Mouse (Mus musculus): Measurements from ENCODE around the gene Cfap69. TPM values are rescaled to one million over a fixed set of nuclear protein-coding genes. Genes with fewer than 3 reads are reported as not detected.
A peak's percentile ranks its signal among the peaks of the same experiment; 100 is the strongest.
"Not testable (repeated sequence)": the region's sequence is repeated elsewhere in the genome, so short reads cannot be mapped to it uniquely, and the experiment has no call there.

Gene Cfap69
- polyA plus RNA-seq, 1 experiment from 2014 or later, result 1.8 TPM

DNA sequence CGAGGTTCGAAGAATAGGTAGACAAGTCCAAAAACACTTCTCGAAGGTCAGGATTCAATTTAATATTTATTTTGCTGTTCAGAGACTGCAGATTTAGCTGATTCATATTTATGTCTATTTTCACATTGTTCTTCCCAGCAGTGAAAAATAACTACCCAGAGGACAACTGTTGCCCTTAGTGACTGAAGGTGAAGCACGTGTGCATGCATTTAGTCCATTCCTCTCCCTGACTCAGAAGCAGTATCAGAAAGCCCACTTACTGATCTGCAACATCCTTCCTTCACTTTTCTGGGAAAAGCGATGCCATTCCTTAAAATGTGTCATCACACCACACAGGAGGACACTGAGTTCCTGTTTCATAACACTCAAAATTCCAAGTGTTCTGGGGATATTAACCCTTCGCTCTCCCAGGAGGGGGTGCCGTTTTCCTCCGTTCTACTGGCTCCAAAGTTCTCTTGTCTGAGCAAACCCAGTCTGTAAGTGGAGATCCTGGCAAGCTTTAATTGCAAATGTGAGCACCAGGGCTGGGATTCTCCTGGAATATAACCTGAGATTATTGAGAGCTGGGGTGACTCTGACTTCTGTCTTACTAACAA is 25.0 kb upstream of the Cfap69 start:
- H3K4me1 ChIP-seq (replicated peaks), result peaks cover 9% of the 10 kb centered on the region
- no peak overlapping the region for H3K27ac ChIP-seq (ENCODE audit: poor library complexity, severe bottlenecking)
- H3K27me3 ChIP-seq (replicated peaks), result no peaks in the 10 kb centered on the region
- no peaks in the 10 kb centered on the region for H3K9me3 ChIP-seq (replicated peaks)
- no peak overlapping the region for H3K9ac ChIP-seq
- H3K4me2 ChIP-seq, result no peak overlapping the region
- 71% methylated on average over 8 of the region's 8 CpGs for WGBS
- no peak for ATAC-seq (ENCODE audit: insufficient number of reproducible peaks, low FRiP score)
- H3K4me3 ChIP-seq, result no peak overlapping the region
- H3K36me3 ChIP-seq, result no peaks in the 10 kb centered on the region

DNA sequence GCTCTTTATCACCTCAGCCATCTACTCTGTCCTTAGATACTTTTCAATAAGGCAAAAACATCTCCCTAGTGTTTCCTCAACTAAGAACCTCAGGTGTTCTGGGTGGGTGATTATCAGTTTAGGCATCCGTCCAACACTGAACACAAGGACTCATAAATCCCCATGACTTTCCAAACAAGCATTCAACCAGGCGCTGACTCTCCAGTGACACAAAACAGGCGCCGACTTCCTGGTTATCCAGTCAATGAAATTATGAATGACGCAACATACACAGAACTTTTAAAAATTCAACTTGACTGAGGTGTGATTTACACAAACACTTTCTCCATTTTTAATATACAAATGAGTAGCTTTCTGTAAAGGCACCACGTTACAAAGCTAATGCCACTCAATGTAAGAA is 24.2 kb upstream of the Cfap69 start:
- Histone ChIP-seq H3K27ac (ENCODE audit: poor library complexity, severe bottlenecking) (no peak overlapping the region), H3K4me2 (no peak overlapping the region), H3K9me3 (replicated peaks) (no peaks in the 10 kb centered on the region), H3K4me1 (replicated peaks) (peaks cover 9% of the 10 kb centered on the region), H3K9ac (no peak overlapping the region), H3K4me3 (no peak overlapping the region), H3K27me3 (replicated peaks) (no peaks in the 10 kb centered on the region), H3K36me3 (no peaks in the 10 kb centered on the region)
- 69% methylated on average over 6 of the region's 6 CpGs for WGBS
- ATAC-seq (ENCODE audit: insufficient number of reproducible peaks, low FRiP score), result no peak

- 5% methylated on average over 1 of the region's 1 CpGs for WGBS
- H3K4me2 ChIP-seq, result no peak overlapping the region
- peaks cover 9% of the 10 kb centered on the region for H3K4me1 ChIP-seq (replicated peaks)
- no peak; the same call in 1 of the 2 replicates for ATAC-seq (ENCODE audit: insufficient number of reproducible peaks, low FRiP score)
- no peaks in the 10 kb centered on the region for H3K36me3 ChIP-seq
- H3K27me3 ChIP-seq (replicated peaks), result no peaks in the 10 kb centered on the region
- no peak overlapping the region for H3K9ac ChIP-seq
- H3K27ac ChIP-seq (ENCODE audit: poor library complexity, severe bottlenecking), result no peak overlapping the region
- H3K9me3 ChIP-seq (replicated peaks), result no peaks in the 10 kb centered on the region
- no peak overlapping the region for H3K4me3 ChIP-seq
Observed at GRCm38 (mm10) chr5:5686973-5687372, 22.9 kb upstream of the Cfap69 start.

DNA sequence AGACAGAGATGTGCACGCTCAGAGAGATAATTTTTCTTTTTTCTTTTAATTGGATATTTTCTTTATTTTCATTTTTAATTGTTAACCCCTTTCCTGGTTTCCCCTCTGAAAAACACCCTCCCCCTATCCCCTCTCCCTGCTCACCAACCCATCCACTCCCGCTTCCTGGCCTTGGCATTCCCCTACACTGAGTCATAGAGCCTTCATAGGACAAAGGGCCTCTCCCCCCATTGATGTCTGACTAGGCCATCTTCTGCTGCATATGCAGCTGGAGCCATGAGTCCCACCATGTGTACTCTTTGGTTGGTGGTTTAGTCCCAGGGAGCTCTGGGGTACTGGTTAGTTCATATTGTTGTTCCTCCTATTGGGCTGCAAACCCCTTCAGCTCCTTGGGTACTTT is 20.9 kb upstream of the Cfap69 start:
- H3K9me3 ChIP-seq (replicated peaks); H3K36me3 ChIP-seq; ATAC-seq (ENCODE audit: insufficient number of reproducible peaks, low FRiP score); H3K4me2 ChIP-seq; H3K9ac ChIP-seq; H3K4me3 ChIP-seq; H3K27ac ChIP-seq (ENCODE audit: poor library complexity, severe bottlenecking); H3K4me1 ChIP-seq (replicated peaks); H3K27me3 ChIP-seq (replicated peaks): not testable (repeated sequence)
- WGBS, result 54% methylated on average over 2 of the region's 2 CpGs

GRCm38 (mm10) chr5:5683292-5683691 is 19.3 kb upstream of the Cfap69 start:
- Histone ChIP-seq H3K27me3 (replicated peaks) (no peaks in the 10 kb centered on the region), H3K36me3 (no peaks in the 10 kb centered on the region), H3K4me3 (no peak overlapping the region), H3K4me1 (replicated peaks) (peaks cover 6% of the 10 kb centered on the region), H3K4me2 (no peak overlapping the region), H3K27ac (ENCODE audit: poor library complexity, severe bottlenecking) (no peak overlapping the region), H3K9ac (no peak overlapping the region), H3K9me3 (replicated peaks) (no peaks in the 10 kb centered on the region)
- 76% methylated on average over 4 of the region's 4 CpGs for WGBS
- no peak for ATAC-seq (ENCODE audit: insufficient number of reproducible peaks, low FRiP score)

- Histone ChIP-seq H3K9me3 (replicated peaks) (no peaks in the 10 kb centered on the region), H3K4me2 (no peak overlapping the region), H3K36me3 (0 out of 2 replicates have a peak, but pooled peaks cover 5% of the 10 kb centered on the region), H3K4me1 (replicated peaks) (no peaks in the 10 kb centered on the region), H3K27me3 (replicated peaks) (no peaks in the 10 kb centered on the region), H3K9ac (no peak overlapping the region), H3K27ac (ENCODE audit: poor library complexity, severe bottlenecking) (no peak overlapping the region), H3K4me3 (no peak overlapping the region)
- no peak for ATAC-seq (ENCODE audit: insufficient number of reproducible peaks, low FRiP score)
Observed at GRCm38 (mm10) chr5:5679459-5679858, 15.4 kb upstream of the Cfap69 start.

GRCm38 (mm10) chr5:5676082-5676481 is 12.0 kb upstream of the Cfap69 start:
- Histone ChIP-seq H3K27ac (ENCODE audit: poor library complexity, severe bottlenecking) (no peak overlapping the region), H3K9me3 (replicated peaks) (no peaks in the 10 kb centered on the region), H3K36me3 (0 out of 2 replicates have a peak, but pooled peaks cover 5% of the 10 kb centered on the region), H3K27me3 (replicated peaks) (no peaks in the 10 kb centered on the region), H3K4me3 (no peak overlapping the region), H3K4me2 (no peak overlapping the region), H3K9ac (no peak overlapping the region), H3K4me1 (replicated peaks) (no peaks in the 10 kb centered on the region)
- WGBS, result 82% methylated on average over 3 of the region's 3 CpGs
- ATAC-seq (ENCODE audit: insufficient number of reproducible peaks, low FRiP score), result no peak

- Histone ChIP-seq H3K27me3 (replicated peaks) (no peaks in the 10 kb centered on the region), H3K4me3 (no peak overlapping the region), H3K27ac (ENCODE audit: poor library complexity, severe bottlenecking) (no peak overlapping the region), H3K36me3 (no peaks in the 10 kb centered on the region), H3K9me3 (replicated peaks) (no peaks in the 10 kb centered on the region), H3K9ac (no peak overlapping the region), H3K4me1 (replicated peaks) (no peaks in the 10 kb centered on the region), H3K4me2 (no peak overlapping the region)
- 60% methylated on average over 7 of the region's 7 CpGs for WGBS
- no peak for ATAC-seq (ENCODE audit: insufficient number of reproducible peaks, low FRiP score)
Observed at GRCm38 (mm10) chr5:5668920-5669319, 4.9 kb upstream of the Cfap69 start.

DNA sequence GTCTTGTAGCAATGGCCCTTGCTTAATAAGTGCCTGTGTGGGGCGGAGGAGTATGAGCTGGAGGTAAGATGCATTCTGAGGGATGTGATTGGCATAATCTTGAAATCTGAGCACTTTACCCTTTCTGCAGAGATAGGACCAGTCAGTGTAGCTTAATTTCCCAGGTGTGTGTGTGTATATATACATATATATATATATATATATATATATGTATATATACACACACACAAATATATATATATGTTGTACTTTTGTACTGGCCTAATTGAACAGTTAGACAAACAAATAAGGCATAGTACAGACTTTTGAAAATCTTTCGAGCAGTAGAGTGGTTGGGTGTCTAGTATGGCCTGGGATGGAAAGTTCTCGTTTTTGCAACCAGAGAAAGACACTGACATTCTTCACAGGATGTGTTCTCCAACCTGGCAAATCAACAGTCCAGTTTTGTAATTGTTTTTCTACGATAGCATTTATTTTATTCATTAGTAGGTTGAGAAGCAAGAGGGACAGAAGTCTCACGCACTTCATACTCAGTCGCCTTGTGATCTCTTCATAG is 410 bp upstream of the Cfap69 start:
- no peaks in the 10 kb centered on the region; the same call in 1 of the 2 replicates for H3K27me3 ChIP-seq (replicated peaks)
- H3K27ac ChIP-seq (ENCODE audit: poor library complexity, severe bottlenecking), result no peak overlapping the region
- peak; percentile 49 for ATAC-seq (ENCODE audit: insufficient number of reproducible peaks, low FRiP score)
- H3K4me2 ChIP-seq, result peak overlapping the region; percentile 100
- H3K36me3 ChIP-seq, result no peaks in the 10 kb centered on the region
- H3K9me3 ChIP-seq (replicated peaks), result no peaks in the 10 kb centered on the region
- 60% methylated on average over 6 of the region's 6 CpGs for WGBS
- H3K9ac ChIP-seq, result peak overlapping the region; percentile 84
- peaks cover 7% of the 10 kb centered on the region for H3K4me1 ChIP-seq (replicated peaks)
- H3K4me3 ChIP-seq, result peak overlapping the region; percentile 61

DNA sequence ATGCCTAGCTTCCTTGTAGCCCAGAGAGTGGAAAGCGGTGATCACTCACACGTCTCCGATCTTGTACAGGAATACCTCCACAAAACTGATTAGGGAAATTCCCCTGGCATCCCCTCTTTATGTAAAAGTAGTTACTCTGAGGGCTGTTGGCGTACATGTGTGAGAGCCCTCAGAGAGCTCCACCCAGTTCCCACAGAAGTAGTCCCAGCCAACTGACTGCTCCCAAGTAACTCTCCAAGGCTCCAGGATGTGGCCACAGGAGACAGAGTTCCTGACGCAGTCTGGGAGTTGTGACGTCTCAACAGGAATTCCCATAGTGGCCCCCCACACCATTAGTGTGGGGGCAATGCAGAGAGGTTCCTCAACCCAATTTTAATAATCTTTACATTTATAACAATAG is 982 bp downstream of the Cfap69 start:
- H3K27me3 ChIP-seq (replicated peaks), result no peaks in the 10 kb centered on the region; the same call in 1 of the 2 replicates
- peak overlapping the region; percentile 84; the same call in 1 of the 2 replicates for H3K9ac ChIP-seq
- H3K4me2 ChIP-seq, result peak overlapping the region; percentile 100
- H3K4me3 ChIP-seq, result peak overlapping the region; percentile 61
- no peak for ATAC-seq (ENCODE audit: insufficient number of reproducible peaks, low FRiP score)
- no peaks in the 10 kb centered on the region for H3K9me3 ChIP-seq (replicated peaks)
- no peak overlapping the region for H3K27ac ChIP-seq (ENCODE audit: poor library complexity, severe bottlenecking)
- WGBS, result 38% methylated on average over 6 of the region's 6 CpGs
- no peaks in the 10 kb centered on the region for H3K36me3 ChIP-seq
- peaks cover 7% of the 10 kb centered on the region for H3K4me1 ChIP-seq (replicated peaks)

- H3K9me3 ChIP-seq (replicated peaks), result no peaks in the 10 kb centered on the region
- no peak overlapping the region for H3K9ac ChIP-seq
- no peak overlapping the region for H3K27ac ChIP-seq (ENCODE audit: poor library complexity, severe bottlenecking)
- no peaks in the 10 kb centered on the region for H3K36me3 ChIP-seq
- peaks cover 7% of the 10 kb centered on the region for H3K4me1 ChIP-seq (replicated peaks)
- H3K4me2 ChIP-seq, result no peak overlapping the region
- no peak overlapping the region for H3K4me3 ChIP-seq
- WGBS, result 29% methylated on average over 2 of the region's 2 CpGs
- no peak for ATAC-seq (ENCODE audit: insufficient number of reproducible peaks, low FRiP score)
- H3K27me3 ChIP-seq (replicated peaks), result no peaks in the 10 kb centered on the region; the same call in 1 of the 2 replicates
Observed at GRCm38 (mm10) chr5:5658680-5659079, 5.4 kb downstream of the Cfap69 start.

- Histone ChIP-seq H3K27me3 (replicated peaks) (no peaks in the 10 kb centered on the region; the same call in 1 of the 2 replicates), H3K4me1 (replicated peaks) (peaks cover under 1% of the 10 kb centered on the region; the same call in 1 of the 2 replicates), H3K4me3 (no peak overlapping the region), H3K36me3 (no peaks in the 10 kb centered on the region), H3K9ac (no peak overlapping the region), H3K4me2 (no peak overlapping the region), H3K9me3 (replicated peaks) (no peaks in the 10 kb centered on the region), H3K27ac (ENCODE audit: poor library complexity, severe bottlenecking) (no peak overlapping the region)
- no peak for ATAC-seq (ENCODE audit: insufficient number of reproducible peaks, low FRiP score)
- 65% methylated on average over 2 of the region's 2 CpGs for WGBS
Observed at GRCm38 (mm10) chr5:5657932-5658331, 6.1 kb downstream of the Cfap69 start.

Data from heart, embryonic 12.5 days (tissue).